Mouse (Mus musculus) right cerebral cortex, adult 18-20 months (tissue): ENCODE results near the gene Tle6.
"Not testable (repeated sequence)": the region's sequence is repeated elsewhere in the genome, so short reads cannot be mapped to it uniquely, and the experiment has no call there.

Experiments used
- DNase-seq: peaks from one replicate; pipeline ENCODE4 v3.0.0; 2022; ENCODE audit warnings: mixed read lengths

Gene Tle6

DNA sequence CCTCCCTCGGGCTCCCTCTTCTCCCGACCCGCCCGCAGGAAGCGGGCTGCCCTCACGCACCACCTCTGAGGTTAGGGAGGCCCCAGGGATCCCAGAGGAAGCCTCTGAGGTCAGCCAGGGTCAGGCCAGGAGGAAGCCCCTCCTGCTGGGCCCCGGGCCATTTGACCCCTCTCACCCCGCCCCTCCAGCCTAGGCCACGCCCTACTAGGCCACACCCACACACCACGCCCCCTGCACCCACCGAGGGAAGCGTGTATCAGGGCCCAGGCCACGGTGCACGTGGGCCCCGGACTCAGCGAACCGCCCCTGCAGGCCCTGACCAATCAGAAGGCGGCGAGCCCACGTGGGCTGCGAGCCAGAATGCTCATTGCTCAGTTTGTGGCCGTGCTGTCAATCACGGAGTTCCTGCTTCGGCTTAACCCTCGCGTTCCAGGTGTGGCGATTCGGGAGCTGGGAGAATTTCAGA lies at the start of gene Tle6:
Gene Tle6 (minus strand): TSS at position 336 of the 466 bp plus-strand sequence.
- DNase-seq, result peak; percentile 93

DNA sequence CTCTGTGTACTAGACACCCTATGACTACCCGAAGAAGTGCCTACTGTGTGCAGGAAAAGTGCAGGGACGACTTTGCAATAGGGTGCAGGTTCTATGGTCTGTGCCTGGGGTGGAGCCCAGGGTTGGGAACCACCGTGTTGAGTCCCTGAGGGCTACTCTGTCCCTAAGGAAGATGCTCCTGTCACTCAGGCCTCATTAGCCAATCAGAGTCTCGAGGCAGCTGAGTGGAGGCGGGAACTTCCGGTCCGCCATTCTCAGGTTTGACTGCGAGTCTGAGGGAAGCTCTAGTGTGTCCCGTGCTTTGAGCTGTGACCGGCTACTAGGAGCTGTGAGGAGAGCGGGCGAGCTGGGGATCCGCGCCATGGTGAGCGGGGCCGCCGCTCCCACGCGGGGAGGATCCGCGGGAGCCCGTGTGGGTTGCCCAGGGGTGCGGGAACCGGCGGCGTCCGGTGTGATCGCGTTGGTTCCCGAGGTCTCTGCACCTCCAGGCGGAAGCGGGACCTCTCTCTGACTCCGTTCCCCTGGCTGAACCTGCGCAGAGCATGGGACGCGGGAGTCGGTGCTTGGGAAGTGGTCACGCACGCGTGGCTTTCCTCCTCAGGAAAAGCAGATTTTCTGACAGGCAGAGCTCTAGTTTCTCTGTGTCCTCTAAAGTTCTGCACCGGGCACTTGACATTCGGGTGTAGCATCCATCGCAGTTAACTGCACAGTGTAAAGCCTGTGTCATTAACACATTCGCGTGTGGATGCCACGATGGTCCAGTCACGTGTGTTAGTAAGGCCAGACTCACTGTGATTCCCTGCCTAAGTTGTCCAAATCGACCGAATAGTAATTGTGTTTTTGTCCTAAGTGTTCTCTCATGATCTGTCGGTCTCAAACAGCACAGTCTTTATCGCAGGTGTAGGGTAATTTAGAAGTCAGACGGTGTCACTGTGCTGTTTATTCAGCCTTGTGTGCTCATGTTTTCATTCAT lies 48.2 kb upstream of the Tle6 start, which contains the start of gene Gm10778:
Gene Gm10778 (plus strand): TSS at position 257 of the 973 bp plus-strand sequence.
- DNase-seq, result peak; percentile 90

DNA sequence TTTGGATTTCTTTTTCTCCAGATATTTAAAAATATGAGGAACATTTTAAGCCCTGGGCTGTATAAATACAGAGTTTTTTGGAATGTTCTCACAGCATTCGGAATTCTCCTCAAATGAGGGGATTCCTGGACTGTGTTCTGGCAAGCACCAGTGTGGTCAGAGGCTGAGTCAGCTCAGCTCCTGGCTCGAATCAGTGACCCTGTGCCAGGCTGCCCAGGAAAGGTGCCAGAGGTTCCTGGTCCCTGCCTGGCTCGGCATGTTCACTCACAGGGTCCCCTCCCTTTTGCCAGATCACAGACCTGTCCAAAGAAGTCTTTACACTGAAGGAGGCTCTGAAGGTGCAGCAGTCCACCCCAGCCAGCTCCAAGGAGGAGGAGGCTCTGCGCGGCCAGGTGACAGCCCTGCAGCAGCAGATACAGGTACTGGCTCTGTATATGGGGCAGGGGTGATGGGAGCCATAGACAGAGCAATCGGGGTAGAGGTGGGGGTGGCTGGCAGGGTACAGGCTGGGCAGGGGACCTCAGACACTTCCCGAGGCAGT lies 45.2 kb upstream of the Tle6 start:
- DNase-seq, result peak; percentile 5

DNA sequence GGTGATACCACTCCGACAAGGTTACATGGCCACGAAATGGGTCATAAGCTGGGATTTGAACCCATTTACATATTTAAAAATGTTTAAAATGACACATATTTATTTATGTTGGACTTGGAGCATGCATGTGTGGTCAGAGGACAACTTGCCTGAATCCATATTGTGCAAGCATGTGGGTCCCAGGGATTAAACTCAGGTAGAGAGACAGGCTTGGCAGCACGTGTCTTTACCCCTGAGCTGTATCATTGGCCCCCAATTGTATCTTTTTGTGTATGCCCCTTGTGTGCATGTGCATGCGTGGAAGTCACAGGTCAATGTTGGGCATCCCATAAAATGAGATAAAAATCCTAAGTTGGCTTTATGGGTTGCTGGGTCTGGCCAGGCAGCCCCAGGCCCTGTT lies 44.5 kb upstream of the Tle6 start:
- no peak for DNase-seq

DNA sequence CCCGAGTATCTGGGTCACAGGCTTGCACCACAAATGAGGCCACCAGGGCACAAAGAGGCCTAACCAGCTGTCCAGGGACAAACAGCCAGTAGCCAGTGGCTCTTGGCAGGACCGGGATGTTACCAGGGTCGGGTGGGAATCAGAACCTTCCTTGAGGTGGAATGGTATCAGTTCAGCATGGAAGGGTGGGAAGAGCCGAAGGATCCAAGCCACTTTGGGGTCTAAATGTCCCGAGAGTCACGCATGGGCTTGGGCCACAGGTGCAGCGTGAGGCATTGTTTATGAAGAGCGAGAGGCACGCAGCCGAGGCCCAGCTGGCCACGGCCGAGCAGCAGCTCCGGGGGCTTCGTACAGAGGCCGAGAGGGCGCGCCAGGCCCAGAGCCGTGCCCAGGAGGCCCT lies 43.8 kb upstream of the Tle6 start:
- DNase-seq, result no peak

DNA sequence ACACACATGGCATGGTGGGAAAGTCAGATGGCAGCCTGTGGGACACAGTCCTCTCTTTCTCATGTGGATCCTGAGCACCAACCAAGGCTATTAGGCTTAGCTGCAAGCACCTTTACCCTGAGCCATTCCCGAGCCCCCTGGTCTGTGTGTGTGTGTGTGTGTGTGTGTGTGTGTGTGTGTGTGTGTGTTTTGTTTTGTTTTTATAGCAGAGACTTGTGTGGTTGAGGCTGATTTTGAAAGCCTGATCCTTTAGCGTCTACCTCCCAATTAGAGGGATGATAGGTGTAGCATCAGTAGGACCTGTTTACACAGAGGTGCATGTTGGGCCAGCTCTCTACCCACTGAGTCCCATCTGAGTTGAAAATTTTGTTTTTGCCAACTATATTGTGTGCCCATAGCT lies 43.3 kb upstream of the Tle6 start:
- no peak for DNase-seq

DNA sequence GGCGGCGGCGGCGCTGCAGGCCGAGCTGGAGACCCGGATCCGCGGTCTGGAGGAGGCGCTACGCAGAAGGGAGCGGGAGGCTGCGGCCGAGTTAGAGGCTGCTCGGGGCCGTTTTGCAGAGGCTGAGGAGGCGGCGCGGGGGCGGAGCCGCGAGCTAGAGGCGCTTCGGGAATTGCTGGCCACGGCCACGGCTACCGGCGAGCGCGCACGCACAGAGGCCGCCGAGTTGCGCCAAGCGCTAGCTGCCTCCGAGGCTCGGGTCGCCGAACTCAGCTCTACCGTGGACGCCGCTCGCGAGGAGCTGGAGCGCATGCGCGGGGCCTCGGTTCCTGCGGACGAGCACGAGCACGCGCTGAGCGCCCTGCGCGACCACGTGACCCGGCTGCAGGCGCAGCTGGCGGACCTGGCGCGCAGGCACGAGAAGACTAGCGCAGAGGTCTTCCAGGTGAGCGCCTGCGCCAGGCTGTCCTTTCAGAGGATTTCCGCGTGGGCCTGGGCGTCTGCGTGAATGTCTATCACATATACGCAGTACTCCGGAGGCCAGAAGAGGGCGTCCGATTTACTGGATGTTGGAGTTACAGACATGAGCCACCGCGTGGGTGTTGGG lies 42.7 kb upstream of the Tle6 start:
- DNase-seq, result peak; percentile 97

DNA sequence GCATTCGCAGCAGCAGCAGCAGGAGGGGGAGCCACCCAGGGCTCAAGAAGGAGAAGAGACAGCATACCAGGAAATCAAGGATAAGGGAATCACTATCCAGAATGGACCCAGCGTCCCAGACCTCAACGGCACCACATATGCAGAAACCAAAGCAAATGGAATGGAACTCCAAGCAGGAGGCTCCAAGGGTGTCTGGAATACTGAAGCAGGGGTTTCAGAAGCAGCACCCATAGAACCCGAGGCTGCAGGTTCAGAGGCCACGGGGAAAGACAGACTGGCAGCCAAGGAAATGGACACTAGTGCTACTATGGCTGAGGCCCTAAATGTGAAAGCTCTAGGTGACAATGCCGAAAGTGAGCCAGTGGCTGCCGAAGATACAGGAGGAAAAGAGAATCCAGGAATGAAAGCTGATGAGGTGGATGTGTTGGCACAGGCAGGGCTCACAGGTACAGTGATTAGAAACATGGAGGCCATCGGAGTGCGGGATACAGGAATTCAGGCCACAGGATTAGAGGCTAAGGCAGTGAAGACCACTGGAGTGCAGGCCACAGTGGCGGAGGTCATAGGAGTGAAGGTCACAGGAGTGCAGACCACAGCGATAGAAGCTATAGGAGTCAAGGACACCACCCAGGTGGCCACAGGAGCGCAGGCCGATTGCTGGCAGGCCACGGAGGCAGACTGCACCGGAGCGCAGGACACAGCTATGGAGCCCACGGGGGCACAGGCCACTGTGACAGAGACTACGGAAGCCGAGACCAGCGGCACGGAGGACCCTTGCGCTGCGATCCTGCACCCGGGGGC lies 42.0 kb upstream of the Tle6 start:
- DNase-seq, result no peak

DNA sequence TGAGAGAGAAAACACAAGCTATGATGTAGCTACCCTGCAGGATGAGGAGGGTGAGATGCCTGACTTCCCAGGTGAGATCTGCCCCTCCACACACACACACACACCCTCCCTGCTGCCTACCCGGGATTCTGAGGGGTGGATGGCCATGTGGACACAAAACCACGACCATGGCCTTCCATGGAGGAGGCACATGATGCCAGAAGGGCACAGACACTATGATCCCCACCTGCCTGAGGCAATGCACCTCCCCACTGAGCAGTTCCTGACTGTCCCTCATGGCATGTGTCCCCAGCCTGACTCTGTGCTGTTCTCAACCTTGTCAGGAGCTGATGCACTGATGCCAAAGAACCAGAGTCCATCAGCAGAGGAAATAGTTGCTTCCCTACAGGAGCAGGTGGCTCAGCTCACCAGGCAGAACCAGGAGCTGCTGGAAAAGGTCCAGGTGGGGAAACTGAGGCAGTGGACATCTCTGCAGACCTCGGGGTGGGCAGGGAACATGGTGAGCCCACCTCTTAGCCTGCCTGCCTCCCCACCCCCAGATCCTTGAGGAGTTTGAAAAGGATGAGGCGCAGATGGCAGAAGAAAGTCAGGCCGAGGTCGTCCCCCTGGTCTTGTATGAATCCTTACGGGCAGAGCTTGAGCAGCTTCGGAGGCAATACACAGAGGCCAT lies 41.2 kb upstream of the Tle6 start:
- DNase-seq, result no peak

DNA sequence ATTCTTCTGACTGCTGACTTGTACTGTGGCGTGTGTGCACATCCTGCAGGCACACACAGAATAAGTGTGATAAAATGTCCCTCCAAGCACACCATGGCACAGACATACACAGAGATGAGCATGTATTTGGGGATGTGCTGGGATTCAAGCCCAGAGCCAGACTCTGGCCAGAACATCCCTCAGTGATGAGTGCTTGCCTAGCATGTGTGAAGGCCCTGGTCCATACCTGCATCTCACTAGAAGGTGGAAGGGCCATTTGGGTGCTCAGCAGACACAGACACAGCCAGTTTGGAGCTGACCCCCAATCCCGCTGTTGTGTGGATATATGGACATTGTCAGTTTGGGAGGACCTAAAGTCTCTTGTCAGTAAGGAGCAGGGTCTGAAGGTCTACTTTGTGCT lies 40.7 kb upstream of the Tle6 start:
- DNase-seq, result no peak

DNA sequence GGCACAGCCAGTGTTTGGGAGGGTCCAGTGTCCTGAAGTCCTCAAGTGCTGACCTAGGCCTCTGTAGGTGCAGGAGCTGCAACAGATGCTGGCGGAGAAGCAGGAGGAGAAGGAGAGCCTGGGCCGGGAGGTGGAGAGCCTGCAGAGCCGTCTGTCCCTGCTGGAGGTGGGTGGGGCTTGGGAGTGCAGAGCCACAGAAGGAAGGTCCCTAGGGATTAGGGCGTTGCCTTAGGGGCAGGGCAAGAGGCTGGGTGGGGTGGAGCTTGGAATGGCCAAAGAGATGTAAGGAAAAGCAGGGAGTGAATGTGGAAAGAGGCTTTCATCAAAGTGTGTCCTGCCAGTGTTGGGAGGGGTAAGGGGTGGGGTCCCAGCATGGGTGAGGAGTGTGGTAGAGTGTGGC lies 40.0 kb upstream of the Tle6 start:
- DNase-seq, result not testable (repeated sequence)

DNA sequence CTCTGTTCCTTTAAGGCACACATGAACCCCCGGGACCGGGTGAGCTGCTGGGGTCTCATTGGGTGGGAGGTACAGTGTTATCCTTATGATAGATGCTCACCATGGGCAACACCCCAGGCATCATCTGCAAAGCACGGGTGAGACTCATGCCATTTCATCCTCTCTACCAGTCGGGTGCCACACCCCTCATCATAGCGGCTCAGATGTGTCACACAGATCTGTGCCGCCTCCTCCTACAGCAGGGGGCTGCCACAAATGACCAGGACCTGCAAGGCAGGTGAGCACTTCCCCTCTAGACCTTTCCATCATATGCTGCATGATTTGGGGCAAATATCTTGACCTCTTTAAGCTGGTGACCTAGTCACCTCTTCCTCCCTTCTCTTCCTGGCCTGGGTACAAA lies 37.2 kb upstream of the Tle6 start:
- DNase-seq, result no peak

DNA sequence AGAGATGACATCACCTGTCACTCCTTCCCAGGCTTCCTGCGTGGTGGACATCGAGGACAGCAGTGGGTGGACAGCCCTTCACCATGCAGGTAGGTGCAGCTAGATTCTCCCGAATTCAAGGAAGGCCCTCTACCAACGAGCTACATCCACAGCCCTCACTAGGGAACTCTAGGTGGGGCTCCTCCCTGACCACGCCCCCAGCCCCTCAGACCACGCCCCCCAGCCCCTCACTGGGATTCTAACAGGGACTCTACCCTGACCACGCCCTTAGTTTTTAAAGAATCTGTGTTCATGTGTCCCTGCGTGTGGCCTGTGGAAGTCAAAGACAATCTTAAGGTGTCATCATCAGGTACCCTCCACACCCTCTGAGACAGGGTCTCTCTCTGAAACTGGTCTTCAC lies 35.5 kb upstream of the Tle6 start:
- DNase-seq, result no peak

DNA sequence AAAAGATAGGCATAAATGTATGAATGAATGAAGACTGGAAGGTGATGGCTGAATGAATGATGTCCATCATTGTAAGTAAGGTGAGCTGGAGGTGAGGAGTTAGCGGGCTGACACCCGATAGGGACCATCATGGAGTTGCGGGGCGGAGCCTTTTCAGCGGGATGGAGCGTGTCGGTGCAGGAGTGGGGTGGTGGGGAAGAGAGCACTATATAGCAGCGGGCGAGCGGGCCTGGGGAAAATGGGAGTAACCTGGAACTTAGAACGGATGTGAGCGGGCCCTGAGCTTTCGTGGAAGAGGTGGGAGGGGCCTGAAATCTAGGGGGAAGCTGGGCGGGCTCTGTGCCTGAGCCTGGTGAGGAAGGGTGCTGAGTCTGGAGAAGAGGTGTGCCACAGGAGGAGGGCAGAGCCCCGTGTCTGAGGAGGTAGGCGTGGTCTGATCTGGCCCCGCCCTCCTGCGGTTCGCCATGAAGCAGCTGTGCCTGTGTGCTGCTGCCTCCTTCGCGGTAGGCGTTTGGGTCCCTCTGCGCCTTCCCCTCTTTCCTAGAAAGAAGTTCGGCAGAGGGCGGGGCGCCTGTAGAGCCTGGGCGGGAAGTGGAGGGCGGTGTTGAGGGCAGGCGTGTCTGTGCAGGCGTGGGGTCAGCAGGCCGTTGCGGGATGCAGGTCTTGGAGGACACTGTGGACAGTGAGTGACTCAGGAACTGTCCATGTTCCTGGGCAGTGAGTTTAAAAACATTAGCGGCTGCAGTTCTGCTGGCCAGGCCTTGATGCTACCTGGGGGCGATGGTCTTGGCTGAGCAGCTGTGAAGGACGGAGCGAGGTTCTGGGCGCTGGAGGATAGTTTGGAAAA lies 32.6 kb upstream of the Tle6 start:
- DNase-seq, result peak; percentile 91

DNA sequence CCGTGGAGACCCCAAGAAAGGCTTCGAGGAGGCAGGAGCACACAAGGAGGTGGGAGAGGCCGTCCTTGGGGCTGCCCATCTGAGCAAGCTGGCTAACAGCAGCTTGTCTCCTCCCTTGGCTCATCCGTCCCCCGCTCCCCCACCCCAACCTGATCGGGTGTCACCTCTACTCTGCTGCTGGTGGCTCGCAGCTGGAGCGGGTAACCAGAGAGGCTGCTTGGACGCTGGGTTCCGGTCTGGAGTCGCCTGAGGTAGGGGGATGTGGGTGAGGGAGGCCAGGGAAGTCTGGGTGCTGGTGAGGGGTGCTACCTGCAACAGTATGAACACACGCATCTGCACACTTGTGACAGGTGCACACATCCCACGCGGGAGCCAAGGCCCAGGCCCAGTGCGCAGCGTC lies 27.5 kb upstream of the Tle6 start, which contains the start of gene Ankrd24:
Gene Ankrd24 (plus strand): TSS at position 151 of the 400 bp plus-strand sequence.
- no peak for DNase-seq

DNA sequence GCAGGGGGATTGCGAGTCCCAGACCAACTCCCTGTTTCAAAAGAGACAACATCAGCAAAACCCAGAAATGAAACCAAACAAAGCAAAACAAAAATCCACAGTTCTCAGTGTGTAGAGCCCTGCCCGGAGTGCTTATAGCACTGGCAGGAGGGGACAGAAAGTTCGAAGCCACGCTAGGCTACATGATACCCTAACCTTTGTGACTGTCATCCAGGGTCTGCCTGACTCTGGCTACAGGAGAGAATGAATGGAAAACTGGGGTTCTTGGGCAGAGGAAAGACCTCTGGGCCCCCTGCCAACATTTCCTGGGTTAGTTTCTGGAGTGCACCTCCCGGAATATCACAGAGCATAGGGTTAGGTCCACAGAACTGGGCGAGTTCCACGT lies 27.0 kb upstream of the Tle6 start:
- DNase-seq, result no peak

DNA sequence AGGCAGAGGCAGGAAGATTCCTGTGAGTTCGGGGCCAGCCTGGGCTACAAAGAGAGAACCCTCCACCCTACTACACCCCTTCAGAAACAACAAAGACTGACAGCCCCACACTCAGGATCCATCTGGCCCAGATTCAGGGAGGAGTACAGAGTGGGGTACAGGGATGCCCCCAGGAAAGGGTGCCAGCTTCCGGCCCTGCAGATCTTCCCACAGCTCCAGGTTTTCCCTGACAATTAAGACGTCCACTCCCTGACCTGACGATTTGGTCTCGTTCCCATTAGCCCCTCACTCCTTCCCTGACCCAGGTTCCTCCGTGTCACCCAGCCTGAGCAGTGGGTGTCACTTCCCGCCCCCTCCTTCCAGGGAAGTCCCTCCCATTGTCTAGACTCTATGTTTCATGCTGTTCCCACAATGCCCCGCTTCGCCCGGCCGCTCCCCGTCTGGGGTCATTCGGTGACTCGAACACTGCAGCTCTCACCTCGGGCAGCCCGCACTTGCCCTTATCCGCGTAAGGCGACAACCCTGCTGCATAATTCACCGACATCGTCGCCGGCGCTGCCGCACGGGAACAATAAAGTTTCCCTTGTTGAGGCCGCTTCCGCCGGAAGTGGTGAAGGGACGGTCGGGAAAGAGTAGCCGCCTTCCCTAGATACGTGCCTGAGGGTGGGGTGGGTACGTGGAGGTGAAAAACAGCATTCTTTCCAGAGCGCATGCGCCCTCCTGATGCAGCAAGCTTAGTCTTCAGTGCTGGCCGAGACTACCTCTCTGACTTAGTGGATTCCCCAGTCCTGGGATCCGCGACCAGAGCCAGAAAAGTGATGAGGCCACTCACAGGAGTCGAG lies 26.3 kb upstream of the Tle6 start, which contains the start of gene Sirt6:
Gene Sirt6 (minus strand): TSS at position 804 of the 842 bp plus-strand sequence.
- DNase-seq, result peak; percentile 96

DNA sequence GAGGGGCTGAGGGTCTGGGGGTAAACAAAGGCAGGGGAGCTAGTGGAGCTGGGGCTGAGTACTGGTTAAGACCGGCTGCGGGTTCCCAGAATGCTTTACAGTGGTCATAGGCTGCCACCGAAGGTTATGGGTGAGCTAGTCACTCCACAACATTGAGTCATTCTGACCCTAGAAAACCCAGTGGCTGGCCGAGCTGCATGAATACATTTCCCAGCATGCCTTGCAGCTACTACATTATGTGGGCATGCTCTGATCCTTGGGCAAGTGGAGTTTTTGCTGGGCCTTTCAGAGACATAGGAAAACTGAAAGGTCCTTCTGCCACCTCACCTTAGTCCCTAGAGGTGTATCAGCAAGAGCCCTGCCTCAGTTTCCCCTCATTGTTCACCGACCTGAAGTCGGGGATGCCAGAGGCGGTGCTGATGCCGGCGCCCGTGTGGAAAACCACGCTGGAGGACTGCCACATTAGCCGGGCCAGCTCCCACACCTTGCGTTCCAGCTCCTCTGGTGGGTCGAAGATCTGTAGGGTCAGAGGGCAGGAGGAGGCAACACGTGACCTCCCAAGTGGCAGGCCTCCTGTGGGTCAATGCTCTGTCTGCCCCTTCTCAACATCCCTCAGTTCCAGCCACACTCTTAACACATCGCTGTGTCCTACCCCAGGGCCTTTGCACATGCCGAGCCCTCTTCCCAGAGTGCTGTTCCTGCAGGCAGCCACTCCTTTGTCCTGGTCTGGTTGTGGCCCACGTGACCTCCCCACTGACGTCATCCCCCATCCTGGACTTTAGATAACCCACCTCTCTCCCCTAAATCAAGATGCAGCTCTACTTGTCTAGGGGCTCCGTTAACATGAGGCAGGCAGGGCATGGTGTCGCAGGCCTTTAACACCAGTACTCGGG lies 25.5 kb upstream of the Tle6 start:
- DNase-seq, result no peak

DNA sequence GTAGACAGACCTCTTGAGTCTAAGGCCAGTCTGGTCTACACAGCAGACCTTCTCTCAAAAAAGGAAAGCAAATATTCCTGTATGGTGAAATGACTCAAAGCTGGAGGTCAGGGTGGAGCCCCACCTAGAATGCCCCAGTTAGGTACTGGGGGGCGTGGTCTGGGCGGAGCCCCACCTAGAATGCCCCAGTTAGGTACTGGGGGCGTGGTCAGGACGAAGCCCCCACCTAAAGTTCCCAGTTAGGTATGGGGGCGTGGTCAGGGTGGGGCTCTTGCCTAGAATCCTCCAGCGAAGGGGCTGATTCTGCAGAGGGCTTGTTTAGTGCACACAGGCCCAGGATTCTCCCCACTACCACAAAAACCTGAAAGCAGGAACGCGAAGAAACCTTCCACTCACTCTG lies 22.6 kb upstream of the Tle6 start:
- no peak for DNase-seq
